ENCODE assay signal across 12 mouse cellular contexts in genomic region chr1:87856823-87857222, GRCm38 (mm10). TPM values are rescaled to one million over a fixed set of nuclear protein-coding genes. Genes with fewer than 3 reads are reported as not detected.
DNase-seq lines count a peak whose midpoint lies in the region; ATAC-seq and TF ChIP-seq lines count a peak whose summit lies in the region.
"Had no signal": no experiment of that assay in that cellular context is flagged by ENCODE, and none has a peak within 500 bp of the region (broad histone marks: within the 10 kb centered on the region; RNA-seq: fewer than 3 reads in every experiment).

No protein-coding gene starts in this region.

- 85% methylated on average over 3 of the region's 3 CpGs for WGBS in forebrain, embryonic 12.5 days

- H3K4me3 ChIP-seq in layer of hippocampus, adult 2 months: no peak overlapping the region; the same call in 1 of the 2 replicates
- no peak overlapping the region for H3K4me3 ChIP-seq in forebrain, embryonic 12.5 days (replicated peaks)
- H3K4me3 ChIP-seq: heart, embryonic 12.5 days had no signal

- no peaks in the 10 kb centered on the region for H3K36me3 ChIP-seq in forebrain, embryonic 12.5 days (replicated peaks)
- H3K36me3 ChIP-seq: heart, embryonic 12.5 days had no signal

- H3K9me3 ChIP-seq in forebrain, embryonic 12.5 days: no peaks in the 10 kb centered on the region
- H3K9me3 ChIP-seq: heart, embryonic 12.5 days had no signal

- no peak for TF ChIP-seq CTCF in layer of hippocampus, adult 2 months (conservative IDR thresholded peaks at IDR 0.05)

- no peak overlapping the region for H3K9ac ChIP-seq in forebrain, embryonic 12.5 days
- H3K9ac ChIP-seq: heart, embryonic 12.5 days; hindbrain, embryonic 14.5 days had no signal

- peak in 1 of 2 experiments; percentile 34 for DNase-seq in layer of hippocampus, adult 2 months (ENCODE audit: low spot score in 2 of 2)
- DNase-seq in layer of hippocampus, postnatal 14 days (ENCODE audit: low spot score in 2 of 2): no peak
- DNase-seq in right cerebral cortex, postnatal 25 days: peak; percentile 16
- DNase-seq in right cerebral cortex, postnatal 14 days: no peak
- peak; percentile 81 for DNase-seq in brain, adult 2 months (ENCODE audit: low read depth, low spot score)
- DNase-seq in thymus, postnatal 25 days: no peak
- DNase-seq: kidney, adult 18-20 months; retina, postnatal 1 day had no signal

- H3K4me1 ChIP-seq in forebrain, embryonic 12.5 days: peaks cover 23% of the 10 kb centered on the region

- peak; percentile 27; the same call in 1 of the 2 replicates for ATAC-seq in neutrophil, adult 5-6 weeks (ENCODE audit: extremely low read depth, insufficient number of reproducible peaks, low FRiP score, poor library complexity, severe bottlenecking)
- no peak for ATAC-seq in forebrain, embryonic 12.5 days (ENCODE audit: low FRiP score)

- no peak overlapping the region for H3K4me2 ChIP-seq in forebrain, embryonic 12.5 days
- H3K4me2 ChIP-seq: heart, embryonic 12.5 days; hindbrain, embryonic 14.5 days had no signal

- H3K27me3 ChIP-seq in forebrain, embryonic 12.5 days: no peaks in the 10 kb centered on the region; the same call in 1 of the 2 replicates
- H3K27me3 ChIP-seq: heart, embryonic 12.5 days had no signal

- H3K27ac ChIP-seq in layer of hippocampus, adult 2 months: peak overlapping the region; percentile 63
- no peak overlapping the region for H3K27ac ChIP-seq in forebrain, embryonic 12.5 days
- H3K27ac ChIP-seq: hindbrain, embryonic 14.5 days had no signal

RNA-seq across cellular contexts. Expression of gene Dgkd, which starts 3.7 kb away (rescaled TPM):
- 100 to 1,000 TPM; 103 to 117 TPM for total RNA-seq in layer of hippocampus, adult 2 months (2021)
- total RNA-seq in layer of hippocampus, postnatal 14 days (2021): 100 to 1,000 TPM; 124 to 137 TPM
- total RNA-seq in neutrophil, adult 5-6 weeks (2017): 254 and 301 TPM in 2 replicates
- polyA plus RNA-seq in forebrain, embryonic 12.5 days (2016; fragmentation: Nextera tagmentation; extraction: Ambion mirVana): 43.2 and 45.8 TPM in 2 replicates

RNA-seq across cellular contexts. Expression of gene Sag, which starts 53.3 kb away (rescaled TPM):
- total RNA-seq in layer of hippocampus, adult 2 months (2021): 1 to 10 TPM; 2.0 to 2.6 TPM
- total RNA-seq in layer of hippocampus, postnatal 14 days (2021): 1 to 10 TPM; 1.9 to 2.6 TPM
- total RNA-seq in neutrophil, adult 5-6 weeks (2017): 6.3 and 8.0 TPM in 2 replicates
- polyA plus RNA-seq in forebrain, embryonic 12.5 days (2016; fragmentation: Nextera tagmentation; extraction: Ambion mirVana): 2.7 TPM in 2 replicates

Comparison
In these comparisons a context has a peak if more than half of its experiments do, and no peak if none do; other contexts are left out.
1. DNase-seq: peak in right cerebral cortex, postnatal 25 days (single experiment) and brain, adult 2 months (single experiment); none in layer of hippocampus, postnatal 14 days (0 of 2), right cerebral cortex, postnatal 14 days (single experiment) and thymus, postnatal 25 days (single experiment).